Comparison of ENCODE assay signal across 11 mouse cellular contexts in genomic region chr17:13144580-13145215, GRCm38 (mm10). TPM values are rescaled to one million over a fixed set of nuclear protein-coding genes. Genes with fewer than 3 reads are reported as not detected.
DNase-seq lines count a peak whose midpoint lies in the region; ATAC-seq lines count a peak whose summit lies in the region.
"Not testable (repeated sequence)": the region's sequence is repeated elsewhere in the genome, so short reads cannot be mapped to it uniquely, and the experiment has no call there.
"Had no signal": no experiment of that assay in that cellular context is flagged by ENCODE, and none has a peak within 500 bp of the region (broad histone marks: within the 10 kb centered on the region; RNA-seq: fewer than 3 reads in every experiment).

No protein-coding gene starts in this region.

- H3K27me3 ChIP-seq in splenic B cell, adult 2 months (ENCODE audit: control insufficient read depth, insufficient read depth, low read length, poor library complexity, severe bottlenecking) = not testable (repeated sequence)

- not testable (repeated sequence) for H3K36me3 ChIP-seq in splenic B cell, adult 2 months (ENCODE audit: control insufficient read depth, insufficient read depth, low read length, poor library complexity, severe bottlenecking)

- peak; percentile 72 to 73 for ATAC-seq in hematopoietic stem cell, adult 5-6 weeks (replicated peaks in 1 of 2; ENCODE audit: insufficient read depth in 1 of 2, low FRiP score in 2 of 2, low TSS enrichment in 1 of 2, low read depth in 1 of 2, poor library complexity in 2 of 2, severe bottlenecking in 2 of 2)
- ATAC-seq in monocyte, adult 5-6 weeks (replicated peaks; ENCODE audit: insufficient number of reproducible peaks, low FRiP score, low TSS enrichment, poor library complexity, severe bottlenecking) = peak; percentile 86

- peak; percentile 2 for DNase-seq in CD4-positive helper T cell, adult 2 months (ENCODE audit: low read depth, low spot score)
- peak; percentile 53 to 87 for DNase-seq in adrenal gland, adult (ENCODE audit: inconsistent age in 2 of 2, low spot score in 1 of 2)
- peak; percentile 7 for DNase-seq in adrenal gland, postnatal 25 days
- peak; percentile 16 for DNase-seq in layer of hippocampus, adult 11-12 months (ENCODE audit: low spot score)
- DNase-seq in lung, postnatal 36 days = peak; percentile 49
- DNase-seq in splenic B cell, adult 2 months (ENCODE audit: low read depth, low spot score) = peak; percentile 0

RNA-seq across cellular contexts. Expression of gene Unc93a, which starts 13.1 kb away (rescaled TPM):
- 1.2 and 1.8 TPM in 2 replicates for total RNA-seq in adrenal gland, postnatal 25 days (2021)
- total RNA-seq in hematopoietic stem cell, adult 5-6 weeks (2017) = not detected in 2 replicates
- 0.76 to 1.4 TPM (median 0.78 TPM) in 3 replicates for total RNA-seq in monocyte, adult 5-6 weeks (2017)
- total RNA-seq: gastrocnemius, adult 8-10 months; heart, postnatal 14 days; layer of hippocampus, adult 18-20 months had no signal

Comparison
In these comparisons a context has a peak if more than half of its experiments do, and no peak if none do; other contexts are left out.
1. Peak in every context shown above with its lines: DNase-seq and ATAC-seq.
2. DNase-seq: peak in every context shown above with its lines; median percentile 70 in adrenal gland, adult; 49 in lung, postnatal 36 days; 16 in layer of hippocampus, adult 11-12 months; 7 in adrenal gland, postnatal 25 days; 2 in CD4-positive helper T cell, adult 2 months; 0 in splenic B cell, adult 2 months.